In genomic region chr3:108911081-108911547, GRCm38 (mm10) we compare ENCODE assay signal across 8 mouse cellular contexts. TPM values are rescaled to one million over a fixed set of nuclear protein-coding genes. Genes with fewer than 3 reads are reported as not detected.
DNase-seq lines count a peak whose midpoint lies in the region; TF ChIP-seq lines count a peak whose summit lies in the region.

No protein-coding gene starts in this region.

- H3K27me3 ChIP-seq in embryonic facial prominence, embryonic 10.5 days (replicated peaks; ENCODE audit: low read depth, poor library complexity, severe bottlenecking), result no peaks in the 10 kb centered on the region
- H3K27me3 ChIP-seq in liver, adult 2 months (ENCODE audit: control insufficient read depth, insufficient read depth, low read length), result no peaks in the 10 kb centered on the region
- H3K27me3 ChIP-seq in splenic B cell, adult 2 months (ENCODE audit: control insufficient read depth, insufficient read depth, low read length, poor library complexity, severe bottlenecking), result no peaks in the 10 kb centered on the region

- peaks cover 26% of the 10 kb centered on the region for H3K36me3 ChIP-seq in embryonic facial prominence, embryonic 10.5 days (replicated peaks)
- peaks cover 13% of the 10 kb centered on the region for H3K36me3 ChIP-seq in liver, adult 2 months (ENCODE audit: control insufficient read depth, insufficient read depth, low read length)
- H3K36me3 ChIP-seq in splenic B cell, adult 2 months (ENCODE audit: control insufficient read depth, insufficient read depth, low read length, poor library complexity, severe bottlenecking), result peaks cover 10% of the 10 kb centered on the region

- no peak for TF ChIP-seq POLR2A in liver, adult 2 months (IDR thresholded peaks at IDR 0.05; ENCODE audit: extremely low read depth, insufficient read depth, low read length)

- H3K9me3 ChIP-seq in embryonic facial prominence, embryonic 10.5 days, result no peaks in the 10 kb centered on the region

- H3K9ac ChIP-seq in liver, adult 2 months (ENCODE audit: low read depth, low read length), result peak overlapping the region; percentile 95

- H3K79me2 ChIP-seq in liver, adult 2 months (ENCODE audit: control insufficient read depth, insufficient read depth, low read length), result peaks cover 8% of the 10 kb centered on the region; the same call in 1 of the 2 replicates

- TF ChIP-seq CTCF in liver, adult 2 months (IDR thresholded peaks at IDR 0.05; ENCODE audit: low read depth, low read length), result peak; percentile 32

- WGBS in embryonic facial prominence, embryonic 10.5 days, result under 1% methylated on average over 44 of the region's 44 CpGs
- WGBS in liver, adult 2 months, result 1% methylated on average over 44 of the region's 44 CpGs

- peak overlapping the region; percentile 97 for H3K27ac ChIP-seq in embryonic facial prominence, embryonic 10.5 days (replicated peaks)
- peak overlapping the region; percentile 95 for H3K27ac ChIP-seq in liver, adult 2 months (replicated peaks; ENCODE audit: insufficient read depth, low read depth, low read length)

- peaks cover 16% of the 10 kb centered on the region for H3K4me1 ChIP-seq in embryonic facial prominence, embryonic 10.5 days
- peaks cover 10% of the 10 kb centered on the region for H3K4me1 ChIP-seq in liver, adult 2 months (ENCODE audit: control insufficient read depth, insufficient read depth, low read length)

- H3K4me3 ChIP-seq in embryonic facial prominence, embryonic 10.5 days, result peak overlapping the region; percentile 84
- peak overlapping the region; percentile 91 for H3K4me3 ChIP-seq in liver, adult 2 months (ENCODE audit: insufficient read depth, low read depth, low read length)

- DNase-seq in layer of hippocampus, adult 11-12 months (ENCODE audit: low spot score), result peak; percentile 63
- DNase-seq in layer of hippocampus, adult 9-10 months (ENCODE audit: low spot score), result no peak
- no peak for DNase-seq in embryonic facial prominence, embryonic 10.5 days (ENCODE audit: low spot score)
- peak; percentile 97 for DNase-seq in heart, adult 11 months
- peak; percentile 54 to 57 for DNase-seq in kidney, adult 8-10 months
- DNase-seq in liver, adult 2 months (ENCODE audit: extremely low read depth, low read depth, low spot score), result peak; percentile 72
- peak; percentile 45 to 64 for DNase-seq in monocyte, adult 2 months (ENCODE audit: low read depth in 1 of 2, low spot score in 2 of 2)
- peak; percentile 93 for DNase-seq in splenic B cell, adult 2 months (ENCODE audit: low read depth, low spot score)

RNA-seq across cellular contexts. Expression of gene Prpf38b, which starts 0.4 kb away (rescaled TPM):
- 77.1 and 80.7 TPM in 2 replicates for polyA plus RNA-seq in embryonic facial prominence, embryonic 10.5 days (2016; fragmentation: Nextera tagmentation; extraction: Ambion mirVana)
- total RNA-seq in liver, adult 2 months (2014; rRNA removed), result 22.8 and 25.7 TPM in 2 replicates
- polyA plus RNA-seq in liver, adult 2 months (2012; rRNA removed), result 13.8 and 17.2 TPM in 2 replicates

RNA-seq across cellular contexts. Expression of gene Fndc7, which starts 21.3 kb away (rescaled TPM):
- 0.34 TPM in 1 of 2 replicates, not detected in the other for polyA plus RNA-seq in embryonic facial prominence, embryonic 10.5 days (2016; fragmentation: Nextera tagmentation; extraction: Ambion mirVana)
- 0.09 and 0.13 TPM in 2 replicates for total RNA-seq in liver, adult 2 months (2014; rRNA removed)
- 0.02 and 0.09 TPM in 2 replicates for polyA plus RNA-seq in liver, adult 2 months (2012; rRNA removed)

RNA-seq across cellular contexts. Expression of gene Henmt1, which starts 28.6 kb away (rescaled TPM):
- polyA plus RNA-seq in embryonic facial prominence, embryonic 10.5 days (2016; fragmentation: Nextera tagmentation; extraction: Ambion mirVana), result 0.45 and 0.74 TPM in 2 replicates
- total RNA-seq in liver, adult 2 months (2014; rRNA removed), result not detected in 2 replicates
- not detected in 2 replicates for polyA plus RNA-seq in liver, adult 2 months (2012; rRNA removed)

RNA-seq across cellular contexts. Expression of gene Gm9857, which starts 29.1 kb away (rescaled TPM):
- polyA plus RNA-seq in embryonic facial prominence, embryonic 10.5 days (2016; fragmentation: Nextera tagmentation; extraction: Ambion mirVana), result not detected in 2 replicates
- total RNA-seq in liver, adult 2 months (2014; rRNA removed), result not detected in 2 replicates
- not detected in 2 replicates for polyA plus RNA-seq in liver, adult 2 months (2012; rRNA removed)

Comparison
In these comparisons a context has a peak if more than half of its experiments do, and no peak if none do; other contexts are left out.
1. DNase-seq: peak in layer of hippocampus, adult 11-12 months (single experiment), heart, adult 11 months (single experiment), kidney, adult 8-10 months (2 of 2), liver, adult 2 months (single experiment), monocyte, adult 2 months (2 of 2) and splenic B cell, adult 2 months (single experiment); none in layer of hippocampus, adult 9-10 months (single experiment) and embryonic facial prominence, embryonic 10.5 days (single experiment).